Mouse (Mus musculus): ENCODE data around the gene Pik3cd. TPM values are rescaled to one million over a fixed set of nuclear protein-coding genes. Genes with fewer than 3 reads are reported as not detected.
"Not testable (repeated sequence)": the region's sequence is repeated elsewhere in the genome, so short reads cannot be mapped to it uniquely, and the experiment has no call there.

Gene Pik3cd
- total and polyA plus RNA-seq, 2 experiments from 2014 or later = 9.2 to 20.8 TPM

- DNase-seq (ENCODE audit: low spot score) = peak; percentile 74
- TF ChIP-seq CTCF (IDR thresholded peaks at IDR 0.05; ENCODE audit: low read depth) = peak; percentile 84
- H3K27me3 ChIP-seq (ENCODE audit: insufficient read depth, low read length) = no peaks in the 10 kb centered on the region
- peak; percentile 72 for ATAC-seq
- 70% methylated on average over 10 of the region's 10 CpGs for WGBS
- no peak overlapping the region for H3K9ac ChIP-seq (replicated peaks; ENCODE audit: low read length)
- H3K4me1 ChIP-seq (ENCODE audit: insufficient read depth, low read length) = no peaks in the 10 kb centered on the region
- H3K4me2 ChIP-seq (ENCODE audit: low read depth, low read length) = no peak overlapping the region
- no peak overlapping the region for H3K4me3 ChIP-seq (ENCODE audit: low read length)
- H3K36me3 ChIP-seq (ENCODE audit: insufficient read depth, low read length) = peaks cover 32% of the 10 kb centered on the region
- H3K9me3 ChIP-seq (ENCODE audit: low read length) = no peaks in the 10 kb centered on the region
- no peak overlapping the region for H3K27ac ChIP-seq
These were observed 74.0 kb downstream of the Pik3cd start for GRCm38 (mm10) chr4:149628372-149628771.

- Histone ChIP-seq H3K27ac (no peak overlapping the region), H3K27me3 (ENCODE audit: insufficient read depth, low read length) (no peaks in the 10 kb centered on the region), H3K9ac (replicated peaks; ENCODE audit: low read length) (no peak overlapping the region), H3K4me2 (ENCODE audit: low read depth, low read length) (no peak overlapping the region), H3K4me1 (ENCODE audit: insufficient read depth, low read length) (no peaks in the 10 kb centered on the region), H3K4me3 (ENCODE audit: low read length) (no peak overlapping the region), H3K36me3 (ENCODE audit: insufficient read depth, low read length) (peaks cover 22% of the 10 kb centered on the region), H3K9me3 (ENCODE audit: low read length) (no peaks in the 10 kb centered on the region)
- WGBS = 43% methylated on average over 17 of the region's 17 CpGs
- ATAC-seq = no peak
- DNase-seq (ENCODE audit: low spot score) = no peak
- no peak for TF ChIP-seq CTCF (IDR thresholded peaks at IDR 0.05; ENCODE audit: low read depth)
These were observed 75.6 kb downstream of the Pik3cd start for GRCm38 (mm10) chr4:149626809-149627208.

GRCm38 (mm10) chr4:149623711-149624110 lies 78.7 kb downstream of the Pik3cd start:
- TF ChIP-seq CTCF (IDR thresholded peaks at IDR 0.05; ENCODE audit: low read depth) = no peak
- H3K27me3 ChIP-seq (ENCODE audit: insufficient read depth, low read length) = no peaks in the 10 kb centered on the region
- H3K4me1 ChIP-seq (ENCODE audit: insufficient read depth, low read length) = no peaks in the 10 kb centered on the region
- DNase-seq (ENCODE audit: low spot score) = no peak
- peaks cover 3% of the 10 kb centered on the region; the same call in 1 of the 2 replicates for H3K36me3 ChIP-seq (ENCODE audit: insufficient read depth, low read length)
- ATAC-seq = no peak
- no peak overlapping the region for H3K27ac ChIP-seq
- H3K9me3 ChIP-seq (ENCODE audit: low read length) = no peaks in the 10 kb centered on the region
- no peak overlapping the region for H3K4me3 ChIP-seq (ENCODE audit: low read length)
- no peak overlapping the region for H3K4me2 ChIP-seq (ENCODE audit: low read depth, low read length)
- no peak overlapping the region for H3K9ac ChIP-seq (replicated peaks; ENCODE audit: low read length)
- WGBS = 85% methylated on average over 5 of the region's 5 CpGs

- H3K9me3 ChIP-seq (ENCODE audit: low read length) = no peaks in the 10 kb centered on the region
- DNase-seq (ENCODE audit: low spot score) (no peak), ATAC-seq (no peak)
- H3K36me3 ChIP-seq (ENCODE audit: insufficient read depth, low read length) = no peaks in the 10 kb centered on the region
- H3K4me3 ChIP-seq (ENCODE audit: low read length) = no peak overlapping the region
- no peak overlapping the region for H3K4me2 ChIP-seq (ENCODE audit: low read depth, low read length)
- no peaks in the 10 kb centered on the region for H3K27me3 ChIP-seq (ENCODE audit: insufficient read depth, low read length)
- no peaks in the 10 kb centered on the region for H3K4me1 ChIP-seq (ENCODE audit: insufficient read depth, low read length)
- TF ChIP-seq CTCF (IDR thresholded peaks at IDR 0.05; ENCODE audit: low read depth) = no peak
- 43% methylated on average over 4 of the region's 4 CpGs for WGBS
- no peak overlapping the region for H3K27ac ChIP-seq
- no peak overlapping the region for H3K9ac ChIP-seq (replicated peaks; ENCODE audit: low read length)
These were observed 81.1 kb downstream of the Pik3cd start for GRCm38 (mm10) chr4:149621286-149621685.

- Histone ChIP-seq H3K4me3 (ENCODE audit: low read length) (no peak overlapping the region), H3K9me3 (ENCODE audit: low read length) (no peaks in the 10 kb centered on the region), H3K36me3 (ENCODE audit: insufficient read depth, low read length) (no peaks in the 10 kb centered on the region), H3K4me2 (ENCODE audit: low read depth, low read length) (no peak overlapping the region), H3K4me1 (ENCODE audit: insufficient read depth, low read length) (no peaks in the 10 kb centered on the region), H3K27me3 (ENCODE audit: insufficient read depth, low read length) (no peaks in the 10 kb centered on the region), H3K27ac (no peak overlapping the region), H3K9ac (replicated peaks; ENCODE audit: low read length) (no peak overlapping the region)
- ATAC-seq (no peak), DNase-seq (ENCODE audit: low spot score) (no peak)
- WGBS = 31% methylated on average over 8 of the region's 8 CpGs
- TF ChIP-seq CTCF (IDR thresholded peaks at IDR 0.05; ENCODE audit: low read depth) = no peak
These were observed 82.4 kb downstream of the Pik3cd start for GRCm38 (mm10) chr4:149619988-149620387.

- WGBS = 92% methylated on average over 3 of the region's 3 CpGs
- not testable (repeated sequence) for H3K27me3 ChIP-seq (ENCODE audit: insufficient read depth, low read length); H3K27ac ChIP-seq; DNase-seq (ENCODE audit: low spot score); H3K4me1 ChIP-seq (ENCODE audit: insufficient read depth, low read length); ATAC-seq; H3K36me3 ChIP-seq (ENCODE audit: insufficient read depth, low read length); H3K4me2 ChIP-seq (ENCODE audit: low read depth, low read length); H3K4me3 ChIP-seq (ENCODE audit: low read length); H3K9me3 ChIP-seq (ENCODE audit: low read length); H3K9ac ChIP-seq (replicated peaks; ENCODE audit: low read length)
These were observed 85.4 kb downstream of the Pik3cd start for GRCm38 (mm10) chr4:149616999-149617398.

- H3K4me3 ChIP-seq (ENCODE audit: low read length) = no peak overlapping the region
- DNase-seq (ENCODE audit: low spot score) (no peak), ATAC-seq (no peak)
- H3K9me3 ChIP-seq (ENCODE audit: low read length) = no peaks in the 10 kb centered on the region
- no peaks in the 10 kb centered on the region for H3K4me1 ChIP-seq (ENCODE audit: insufficient read depth, low read length)
- no peak overlapping the region for H3K4me2 ChIP-seq (ENCODE audit: low read depth, low read length)
- peak; percentile 52 for TF ChIP-seq CTCF (IDR thresholded peaks at IDR 0.05; ENCODE audit: low read depth)
- over 99% methylated on average over 3 of the region's 3 CpGs for WGBS
- no peaks in the 10 kb centered on the region for H3K27me3 ChIP-seq (ENCODE audit: insufficient read depth, low read length)
- no peak overlapping the region for H3K27ac ChIP-seq
- H3K36me3 ChIP-seq (ENCODE audit: insufficient read depth, low read length) = no peaks in the 10 kb centered on the region
- no peak overlapping the region for H3K9ac ChIP-seq (replicated peaks; ENCODE audit: low read length)
These were observed 87.5 kb downstream of the Pik3cd start for GRCm38 (mm10) chr4:149614869-149615268.

GRCm38 (mm10) chr4:149613497-149613896 lies 88.9 kb downstream of the Pik3cd start:
- ATAC-seq = 0 out of 2 replicates have a peak, but pooled peaks have one; percentile 49
- WGBS = 69% methylated on average over 6 of the region's 6 CpGs
- H3K4me1 ChIP-seq (ENCODE audit: insufficient read depth, low read length) = not testable (repeated sequence)

More at GRCm38 (mm10) chr4:149613497-149613896, 88.9 kb downstream of the Pik3cd start:
- H3K9me3 ChIP-seq (ENCODE audit: low read length); H3K36me3 ChIP-seq (ENCODE audit: insufficient read depth, low read length); H3K4me3 ChIP-seq (ENCODE audit: low read length); H3K4me2 ChIP-seq (ENCODE audit: low read depth, low read length); H3K27ac ChIP-seq; H3K27me3 ChIP-seq (ENCODE audit: insufficient read depth, low read length); DNase-seq (ENCODE audit: low spot score); H3K9ac ChIP-seq (replicated peaks; ENCODE audit: low read length): not testable (repeated sequence)

All from hindbrain, postnatal 0 days (tissue).